Mouse (Mus musculus): ENCODE data around the gene Zbed4. TPM values are rescaled to one million over a fixed set of nuclear protein-coding genes. Genes with fewer than 3 reads are reported as not detected.

Zbed4 gene
- total RNA-seq, 2 experiments from 2014 or later, result 10.9 to 12.6 TPM

DNA sequence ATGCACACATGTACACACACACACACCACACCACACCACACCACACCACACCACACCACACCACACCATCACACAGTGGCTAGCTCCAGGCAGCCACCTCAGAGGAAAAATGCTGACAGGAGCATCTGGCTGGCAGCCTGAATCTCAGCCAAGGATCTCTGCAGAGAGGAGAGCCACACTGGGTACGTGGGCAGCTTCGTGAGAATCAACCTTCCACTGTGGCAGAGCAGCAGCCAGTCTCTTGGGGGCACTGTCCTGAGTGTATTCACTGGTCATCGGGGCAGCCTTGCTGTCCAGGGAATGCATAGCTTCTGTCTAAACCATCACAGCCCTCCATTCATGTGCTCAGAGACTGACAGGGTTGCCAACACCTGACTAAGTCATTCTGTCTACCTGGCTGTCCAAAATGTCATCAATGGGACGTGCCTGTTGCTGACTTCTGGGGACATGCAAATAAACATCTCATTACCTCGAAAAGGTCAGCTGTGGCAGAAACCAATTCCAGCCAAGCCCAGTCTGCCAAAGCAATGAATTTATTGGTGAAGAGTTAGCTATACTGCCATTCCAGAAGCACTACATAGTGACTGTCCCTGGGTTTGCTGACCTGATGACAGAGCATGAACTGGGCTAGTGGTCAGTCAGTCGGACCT is 78.5 kb downstream of the Zbed4 start:
- intact Hi-C loops (cut with DNase I), result loop anchor here (5.0 kb wide), 2 partner anchors 167 to 247 kb away; partner anchors contain the start of gene Trabd
- DNase-seq, result no peak

DNA sequence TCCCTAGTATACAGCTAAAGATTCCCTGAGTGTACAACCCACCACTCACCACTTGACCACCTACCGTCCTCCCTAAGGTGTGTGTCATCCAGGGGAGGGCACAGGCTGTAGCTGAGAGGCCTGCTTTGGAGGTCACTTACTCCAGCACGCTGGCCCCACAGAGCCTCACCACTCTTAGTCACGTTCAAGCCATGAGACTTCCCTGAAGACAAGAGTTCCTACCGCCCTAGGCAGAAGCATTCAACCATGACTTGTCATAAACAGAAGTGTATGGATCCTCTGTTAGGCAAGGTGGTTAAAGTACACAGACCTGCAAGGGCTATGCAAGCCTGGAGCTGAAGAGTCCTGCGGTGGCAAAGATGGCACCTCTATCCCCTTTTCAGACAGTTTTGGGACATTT is 79.2 kb downstream of the Zbed4 start:
- no peak for DNase-seq
- intact Hi-C loops (cut with DNase I), result no loop called here

DNA sequence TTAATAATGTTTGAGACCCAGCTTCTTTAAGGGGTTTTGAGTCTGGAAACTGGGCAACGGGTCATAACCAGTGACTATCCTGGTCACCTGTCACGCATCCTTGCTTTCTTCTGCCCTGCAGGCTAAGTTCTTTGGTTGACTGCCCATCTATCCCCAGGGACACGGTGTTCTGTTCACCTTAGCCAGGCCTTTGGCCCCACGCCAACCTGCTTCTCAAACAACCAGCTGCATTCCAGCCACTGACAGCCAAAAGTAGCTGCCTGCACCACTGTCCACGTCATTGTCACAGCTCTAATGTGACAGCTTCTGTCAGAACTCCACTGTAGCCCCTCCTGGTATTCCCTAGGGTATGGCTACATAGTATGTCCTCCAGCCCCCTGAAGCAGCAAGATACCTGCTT is 80.0 kb downstream of the Zbed4 start:
- DNase-seq, result peak; percentile 85 to 90
- intact Hi-C loops (cut with DNase I), result no loop called here

DNA sequence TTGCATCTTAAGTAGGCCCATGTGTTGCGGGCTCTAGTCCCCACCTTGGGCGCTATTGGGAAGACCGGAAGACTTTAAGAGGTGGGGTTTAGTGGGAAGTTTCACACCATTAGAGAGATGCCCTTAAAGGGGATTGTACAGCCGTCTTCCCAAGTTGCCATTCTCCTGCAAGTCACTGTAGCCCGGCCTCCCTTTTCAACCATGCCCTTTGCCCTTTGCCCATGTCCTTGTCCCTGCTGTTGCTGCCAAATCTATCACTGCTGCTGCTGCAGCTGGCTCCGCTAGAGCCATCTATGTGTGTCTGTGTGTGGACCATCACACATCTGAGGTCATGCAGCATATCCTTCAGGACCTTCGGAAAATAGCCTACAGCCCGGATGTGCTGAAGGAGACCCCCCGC is 81.1 kb downstream of the Zbed4 start:
- intact Hi-C loops (cut with DNase I), result no loop called here

More for the DNA sequence above, 81.1 kb downstream of the Zbed4 start:
- no peak for DNase-seq

Other genes with a start within 250 kb of the Zbed4 start
- not detected for gene Zdhhc25, start 151.4 kb upstream of the Zbed4 start, total RNA-seq (2021)
- gene Brd1, start 17.4 kb upstream of the Zbed4 start, total RNA-seq (2021), result 10 to 100 TPM; 38.6 to 39.6 TPM
- 1 to 10 TPM; 8.6 to 8.8 TPM for gene Alg12, start 67.7 kb downstream of the Zbed4 start, total RNA-seq (2021)
- 10 to 100 TPM; 16.8 to 20.3 TPM for gene Creld2, start 68.0 kb downstream of the Zbed4 start, total RNA-seq (2021)
- gene Pim3, start 110.5 kb downstream of the Zbed4 start, total RNA-seq (2021), result 10 to 100 TPM; 49.8 to 85.5 TPM
- not detected for gene Ttll8, start 202.8 kb downstream of the Zbed4 start, total RNA-seq (2021)
- not detected for gene Mlc1, start 227.3 kb downstream of the Zbed4 start, total RNA-seq (2021)
- 10 to 100 TPM; 80.4 to 85.6 TPM for gene Mov10l1, start 231.2 kb downstream of the Zbed4 start, total RNA-seq (2021)